Mouse (Mus musculus): ENCODE measurements around the gene Rfng. TPM values are rescaled to one million over a fixed set of nuclear protein-coding genes. Genes with fewer than 3 reads are reported as not detected.

Rfng gene
- 29.8 and 56.0 TPM in 2 replicates for polyA plus RNA-seq (2021; fragmentation: Nextera tagmentation)
- long read RNA-seq, experiment 1, transcript Rfng-202 (6 exons, 2,467 nt), result minor isoform, 44 of 271 reads
- long read RNA-seq, experiment 1, transcript Rfng-201 (8 exons, 2,118 nt), result major isoform, 177 of 271 reads
- long read RNA-seq, experiment 1, partial matches to known transcripts, result 20 of 271 reads
- long read RNA-seq, experiment 1, other reads (novel, unspliced or antisense), result 30 of 271 reads
- long read RNA-seq, experiment 2, transcript Rfng-201 (8 exons, 2,118 nt), result major isoform, 9 of 13 reads
- long read RNA-seq, experiment 2, partial matches to known transcripts, result 2 of 13 reads
- long read RNA-seq, experiment 2, other reads (novel, unspliced or antisense), result 2 of 13 reads

DNA sequence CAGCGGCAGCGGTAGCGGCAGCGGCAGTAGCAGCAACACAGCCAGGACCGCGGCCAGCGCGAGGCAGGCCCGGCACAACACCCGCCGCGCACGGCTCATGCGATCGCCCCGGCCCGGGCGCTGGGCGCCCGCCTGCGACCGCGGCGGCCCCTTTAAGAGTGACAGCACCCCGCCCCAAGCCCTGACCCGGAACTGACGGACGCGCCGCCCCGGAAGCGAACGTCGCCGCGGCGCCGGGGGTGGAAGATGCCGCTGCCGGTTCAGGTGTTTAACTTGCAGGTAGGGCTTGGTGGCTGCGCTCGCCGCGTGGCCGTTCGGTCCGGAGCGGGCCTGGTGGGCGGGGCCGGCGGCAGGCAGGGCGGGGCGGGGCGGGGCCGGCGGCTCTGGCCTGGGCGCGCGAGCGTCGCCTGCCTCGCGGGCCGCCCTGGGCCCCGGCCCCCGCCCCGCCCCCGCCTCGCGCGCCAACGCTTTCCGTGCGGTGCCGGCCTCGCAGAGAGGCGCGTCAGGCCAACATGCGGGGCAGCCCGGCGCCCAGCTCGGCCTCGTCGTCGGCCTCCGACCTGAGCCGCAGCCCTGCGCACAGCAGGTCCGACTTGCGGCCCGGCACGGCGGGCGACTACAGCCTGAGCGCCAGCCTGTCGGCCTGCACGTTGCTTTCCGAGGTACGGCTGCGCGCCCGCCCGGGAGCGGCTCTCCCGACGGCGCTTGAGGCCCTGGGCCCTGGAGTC lies at the start of gene Rfng, which contains the start of gene Gps1:
Gene Rfng, minus strand, starts transcription at position 144 of the 728 bp plus-strand sequence.
Gene Gps1, plus strand, starts transcription at position 209 of the 728 bp plus-strand sequence.

DNA sequence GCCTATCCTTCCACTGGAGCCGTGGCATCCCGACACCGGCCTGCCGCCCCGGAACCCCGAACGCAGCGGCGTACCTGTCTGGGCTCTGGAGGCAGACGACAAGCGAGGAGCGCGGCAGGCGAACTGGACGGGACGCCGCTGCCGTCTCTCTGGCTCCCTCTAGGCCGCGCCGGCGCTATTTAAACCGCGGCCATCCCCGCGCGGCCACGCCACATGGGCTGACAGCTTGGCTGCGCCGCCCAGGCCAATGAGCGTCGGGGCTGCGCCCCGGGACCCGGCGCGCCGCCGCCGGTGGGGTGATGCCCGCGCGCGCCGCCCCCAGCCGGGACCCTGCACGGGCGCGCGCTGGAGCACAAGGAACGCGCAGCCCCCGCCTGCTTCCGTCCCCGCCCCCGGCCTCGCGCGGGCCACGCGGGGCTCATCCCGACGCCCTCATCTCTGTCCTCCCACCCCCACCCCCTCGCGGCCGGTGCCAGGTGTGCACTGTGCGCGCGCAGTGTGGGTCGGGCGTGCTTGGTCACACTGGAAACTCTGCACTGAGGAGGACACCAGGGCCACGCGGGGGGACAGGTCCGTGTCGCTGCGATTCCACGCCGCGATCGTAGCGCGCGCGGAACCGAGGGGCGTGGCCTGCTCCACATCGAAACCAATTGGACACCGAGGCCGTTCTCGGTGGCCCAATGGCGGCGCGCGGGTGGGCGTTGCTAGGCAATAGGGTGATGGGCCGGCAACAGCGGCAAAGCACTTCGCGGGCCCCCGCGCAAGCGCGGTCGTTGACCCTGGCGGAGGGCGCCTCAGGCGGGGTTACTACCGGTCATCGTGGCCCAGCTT lies 40.2 kb upstream of the Rfng start, which contains the start of gene Fasn:
Gene Fasn, minus strand, starts transcription at position 592 of the 831 bp plus-strand sequence.

DNA sequence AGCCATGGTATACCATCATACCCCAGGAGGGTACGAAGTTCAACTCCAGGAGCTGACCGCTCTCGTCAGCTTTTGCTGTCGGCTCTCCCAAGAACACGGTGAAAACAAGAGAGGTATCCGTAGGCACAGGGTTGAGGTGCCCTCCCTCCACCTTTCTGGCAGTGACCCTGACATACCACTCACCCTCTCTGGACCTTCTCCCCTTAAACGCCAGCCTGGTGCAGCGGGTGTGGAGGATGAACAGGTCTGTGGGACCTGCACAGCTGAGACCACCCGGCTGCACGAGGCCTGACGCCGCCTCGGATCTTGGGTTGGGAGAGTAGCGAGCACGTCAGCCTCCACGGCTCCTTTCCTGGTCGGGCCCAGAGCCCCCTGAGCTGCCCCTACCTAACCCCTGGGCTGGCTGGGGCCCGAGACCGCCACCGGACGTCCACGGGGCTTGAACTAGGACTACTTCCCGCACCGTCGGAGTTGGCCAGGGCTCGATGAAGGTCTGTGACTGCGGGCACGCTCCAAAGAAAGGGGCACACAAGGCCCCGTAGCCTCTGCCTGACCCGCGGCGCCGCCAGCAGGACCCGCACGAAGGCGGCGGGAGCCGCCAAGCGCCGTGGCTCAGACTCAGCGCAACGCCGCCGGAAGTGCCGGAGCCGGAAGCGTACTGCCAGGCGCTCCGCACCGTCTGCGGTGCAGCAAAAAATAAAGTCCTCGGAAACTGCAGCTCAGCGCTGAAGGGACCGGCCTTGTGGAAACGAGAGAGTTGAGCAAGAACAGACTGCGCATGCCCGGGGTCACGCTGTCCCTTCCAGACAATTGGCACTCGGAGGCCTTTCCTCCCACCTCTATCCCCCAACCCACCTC lies 12.0 kb upstream of the Rfng start, which contains the start of gene Dus1l:
Gene Dus1l, minus strand, starts transcription at position 648 of the 858 bp plus-strand sequence.

DNA sequence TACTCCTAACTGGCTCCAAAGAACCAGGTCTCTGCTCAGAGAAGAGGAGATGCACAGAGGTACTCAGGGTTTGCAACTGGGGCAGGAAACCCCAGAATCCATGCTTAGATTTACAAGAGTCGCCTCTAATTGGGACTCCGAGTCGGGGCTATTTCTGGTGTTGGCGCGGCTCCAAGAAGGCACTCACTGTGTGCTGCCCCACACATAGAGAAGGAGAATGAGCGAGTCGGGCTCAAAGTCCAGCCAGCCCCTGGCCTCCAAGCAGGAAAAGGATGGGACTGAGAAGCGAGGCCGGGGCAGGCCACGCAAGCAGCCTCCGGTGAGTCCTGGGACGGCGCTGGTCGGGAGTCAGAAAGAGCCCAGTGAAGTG lies 21.4 kb downstream of the Rfng start, which contains the start of gene Hmga1b:
Gene Hmga1b, plus strand, starts transcription at position 123 of the 370 bp plus-strand sequence.

DNA sequence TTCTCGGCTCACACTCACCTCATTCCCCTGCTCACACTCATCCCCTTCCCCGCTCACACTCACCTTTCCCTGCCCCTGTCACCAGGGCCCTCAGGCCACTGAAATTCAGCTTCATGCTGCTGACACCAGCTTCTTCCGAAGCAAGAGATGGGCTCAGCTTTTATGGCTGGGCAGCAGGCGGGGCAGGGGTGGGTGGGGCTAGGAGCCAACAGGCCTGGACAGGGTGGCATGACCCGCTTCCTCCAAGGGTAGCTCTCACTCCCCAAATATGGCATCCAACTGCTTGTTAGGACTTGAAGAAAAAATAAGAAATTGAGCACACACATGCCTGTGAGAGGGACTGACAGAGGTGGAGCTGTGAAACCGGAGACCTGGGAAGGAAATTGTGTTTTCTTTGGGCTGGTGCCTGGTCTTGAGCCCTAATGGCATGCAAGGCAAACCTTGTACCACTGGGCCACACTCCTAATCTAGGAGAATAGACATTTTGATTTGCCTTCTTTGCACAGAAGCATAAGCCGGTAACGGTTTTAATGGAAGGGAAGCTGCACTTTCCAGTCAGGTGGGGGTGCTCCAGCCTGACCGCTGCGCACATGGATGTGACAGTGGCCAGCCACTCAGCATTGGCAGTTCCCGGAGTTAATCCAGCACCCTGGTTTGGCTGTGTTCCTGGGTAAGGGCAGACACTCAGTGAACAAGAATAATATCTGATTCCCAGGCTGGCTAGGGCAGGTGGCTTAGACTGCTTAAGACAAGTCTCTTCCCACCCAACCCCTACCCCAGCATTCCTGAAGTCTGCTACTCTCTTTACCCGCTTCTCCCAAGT lies 51.9 kb downstream of the Rfng start, which contains the start of gene Cbr2:
Gene Cbr2, minus strand, starts transcription at position 257 of the 823 bp plus-strand sequence.

Other genes with a start within 250 kb of the Rfng start
- 231 and 232 TPM in 2 replicates for gene Mcrip1, start 234.5 kb downstream of the Rfng start, polyA plus RNA-seq (2021; fragmentation: Nextera tagmentation)
- not detected in 2 replicates for gene Ppp1r27, start 233.1 kb downstream of the Rfng start, polyA plus RNA-seq (2021; fragmentation: Nextera tagmentation)
- 99.2 and 113 TPM in 2 replicates for gene P4hb, start 211.0 kb downstream of the Rfng start, polyA plus RNA-seq (2021; fragmentation: Nextera tagmentation)
- 186 and 291 TPM in 2 replicates for gene Arhgdia, start 202.6 kb downstream of the Rfng start, polyA plus RNA-seq (2021; fragmentation: Nextera tagmentation)
- gene Alyref, start 185.8 kb downstream of the Rfng start, polyA plus RNA-seq (2021; fragmentation: Nextera tagmentation), result 7.2 and 21.6 TPM in 2 replicates
- 76.6 and 229 TPM in 2 replicates for gene Anapc11, start 185.8 kb downstream of the Rfng start, polyA plus RNA-seq (2021; fragmentation: Nextera tagmentation)
- 0.61 and 0.85 TPM in 2 replicates for gene Npb, start 175.7 kb downstream of the Rfng start, polyA plus RNA-seq (2021; fragmentation: Nextera tagmentation)
- gene Pcyt2, start 166.3 kb downstream of the Rfng start, polyA plus RNA-seq (2021; fragmentation: Nextera tagmentation), result 109 and 110 TPM in 2 replicates
- gene Sirt7, start 159.0 kb downstream of the Rfng start, polyA plus RNA-seq (2021; fragmentation: Nextera tagmentation), result 21.5 and 24.4 TPM in 2 replicates
- 14.1 and 24.2 TPM in 2 replicates for gene Mafg, start 150.6 kb downstream of the Rfng start, polyA plus RNA-seq (2021; fragmentation: Nextera tagmentation)
- 4.4 and 5.1 TPM in 2 replicates for gene Pycr1, start 140.4 kb downstream of the Rfng start, polyA plus RNA-seq (2021; fragmentation: Nextera tagmentation)
- gene Myadml2, start 136.0 kb downstream of the Rfng start, polyA plus RNA-seq (2021; fragmentation: Nextera tagmentation), result 7.4 and 9.6 TPM in 2 replicates
- gene Notum, start 123.0 kb downstream of the Rfng start, polyA plus RNA-seq (2021; fragmentation: Nextera tagmentation), result 0.55 and 3.6 TPM in 2 replicates
- gene Aspscr1, start 111.2 kb downstream of the Rfng start, polyA plus RNA-seq (2021; fragmentation: Nextera tagmentation), result 48.4 and 50.7 TPM in 2 replicates
- 82.4 and 87.0 TPM in 2 replicates for gene Cenpx, start 70.5 kb downstream of the Rfng start, polyA plus RNA-seq (2021; fragmentation: Nextera tagmentation)
- 6.3 and 8.2 TPM in 2 replicates for gene Lrrc45, start 70.3 kb downstream of the Rfng start, polyA plus RNA-seq (2021; fragmentation: Nextera tagmentation)
- gene Rac3, start 62.7 kb downstream of the Rfng start, polyA plus RNA-seq (2021; fragmentation: Nextera tagmentation), result 38.2 and 40.8 TPM in 2 replicates
- 20.5 and 25.7 TPM in 2 replicates for gene Dcxr, start 56.9 kb downstream of the Rfng start, polyA plus RNA-seq (2021; fragmentation: Nextera tagmentation)
- 2.0 and 2.1 TPM in 2 replicates for gene Cbr2, start 52.1 kb downstream of the Rfng start, polyA plus RNA-seq (2021; fragmentation: Nextera tagmentation)
- 0.18 and 1.9 TPM in 2 replicates for gene Hmga1b, start 21.4 kb downstream of the Rfng start, polyA plus RNA-seq (2021; fragmentation: Nextera tagmentation)
- gene Gps1, start 65 bp upstream of the Rfng start, polyA plus RNA-seq (2021; fragmentation: Nextera tagmentation), result 203 and 262 TPM in 2 replicates
- gene Dus1l, start 12.2 kb upstream of the Rfng start, polyA plus RNA-seq (2021; fragmentation: Nextera tagmentation), result 32.0 and 44.3 TPM in 2 replicates
- 25.3 and 31.9 TPM in 2 replicates for gene Fasn, start 40.3 kb upstream of the Rfng start, polyA plus RNA-seq (2021; fragmentation: Nextera tagmentation)
- 1.3 and 1.4 TPM in 2 replicates for gene Ccdc57, start 148.7 kb upstream of the Rfng start, polyA plus RNA-seq (2021; fragmentation: Nextera tagmentation)
- 2.2 and 3.5 TPM in 2 replicates for gene Slc16a3, start 164.3 kb upstream of the Rfng start, polyA plus RNA-seq (2021; fragmentation: Nextera tagmentation)
- 31.1 and 34.1 TPM in 2 replicates for gene Csnk1d, start 207.1 kb upstream of the Rfng start, polyA plus RNA-seq (2021; fragmentation: Nextera tagmentation)